Mouse (Mus musculus): ENCODE data around the gene Mindy3.

Mindy3 gene

DNA sequence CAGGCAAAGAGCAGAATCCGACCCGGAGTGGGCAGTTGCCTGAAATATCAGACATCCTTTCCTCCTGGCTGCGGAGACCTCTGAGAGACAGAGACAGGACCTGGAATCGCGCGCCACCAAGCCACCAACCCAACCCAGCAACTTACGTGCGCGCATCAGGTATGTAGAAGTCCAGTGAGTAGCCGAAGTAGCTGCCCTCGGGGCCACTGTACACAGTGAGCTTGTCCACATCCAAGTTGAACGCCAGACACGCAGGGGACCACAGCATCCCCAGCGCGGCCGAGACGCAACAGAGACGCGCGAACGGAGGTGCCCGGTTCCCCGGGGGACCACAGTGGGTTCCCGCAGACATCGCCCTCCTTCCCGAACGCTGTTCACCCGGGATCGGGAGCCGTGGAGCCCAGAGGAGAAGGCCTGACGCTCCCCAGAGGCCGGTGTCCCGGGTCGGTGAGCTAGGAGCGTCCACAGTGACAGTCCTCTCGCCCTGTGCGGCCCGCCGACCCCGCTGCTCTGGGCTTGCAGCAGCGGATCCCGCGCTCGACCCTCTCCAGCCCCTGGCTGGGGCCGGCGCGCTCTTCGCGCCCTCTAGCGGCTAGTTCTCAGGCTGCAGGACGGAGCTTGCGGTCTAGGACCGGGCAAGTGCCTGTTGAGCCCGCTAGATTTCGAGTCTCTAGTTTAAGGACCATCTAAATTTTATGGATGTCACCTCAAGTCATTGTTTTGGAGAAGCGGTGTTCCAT, 117.7 kb downstream of the Mindy3 start, which contains the start of gene Itga8:
Gene Itga8 (minus strand): TSS at position 492 of the 740 bp plus-strand sequence.
- DNase-seq (ENCODE audit: low read depth, low spot score), result peak; percentile 81

DNA sequence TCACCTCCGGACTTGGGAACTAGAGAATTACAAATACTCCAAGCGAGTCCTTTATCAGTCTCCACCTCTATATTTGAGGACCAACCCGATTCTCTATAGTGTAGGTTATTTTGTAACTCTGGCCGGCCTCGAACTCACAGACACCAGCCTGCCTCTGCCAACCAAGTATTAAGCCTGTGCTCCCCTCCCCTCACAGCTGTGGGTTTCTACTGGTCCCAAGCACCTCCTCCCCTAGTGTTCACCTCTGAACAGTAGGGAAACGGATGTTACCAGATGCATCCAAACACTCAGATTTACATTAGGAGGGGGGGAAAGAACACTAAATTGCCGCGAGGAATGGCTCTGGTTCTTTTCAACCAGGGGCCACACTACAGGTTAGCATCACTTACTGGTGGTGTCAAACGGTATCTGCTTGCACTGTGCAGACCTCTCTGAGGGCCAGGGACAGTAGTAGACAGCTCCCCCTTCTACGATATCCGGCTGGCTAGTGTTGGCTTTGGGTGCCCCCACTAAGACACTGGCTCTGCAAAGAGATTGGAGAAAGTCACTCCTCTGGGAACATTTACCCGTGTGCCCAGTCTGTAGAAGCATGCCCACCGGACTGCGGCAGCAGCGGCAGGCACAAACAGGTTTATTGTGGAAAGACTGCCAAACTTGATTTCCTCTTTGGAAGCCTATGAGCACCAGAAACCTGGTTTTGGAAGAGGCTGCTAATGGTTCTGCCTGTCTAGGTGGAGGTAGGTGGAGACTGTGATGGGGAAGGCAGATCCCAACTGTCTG, 118.6 kb downstream of the Mindy3 start:
- no peak for DNase-seq (ENCODE audit: low read depth, low spot score)

DNA sequence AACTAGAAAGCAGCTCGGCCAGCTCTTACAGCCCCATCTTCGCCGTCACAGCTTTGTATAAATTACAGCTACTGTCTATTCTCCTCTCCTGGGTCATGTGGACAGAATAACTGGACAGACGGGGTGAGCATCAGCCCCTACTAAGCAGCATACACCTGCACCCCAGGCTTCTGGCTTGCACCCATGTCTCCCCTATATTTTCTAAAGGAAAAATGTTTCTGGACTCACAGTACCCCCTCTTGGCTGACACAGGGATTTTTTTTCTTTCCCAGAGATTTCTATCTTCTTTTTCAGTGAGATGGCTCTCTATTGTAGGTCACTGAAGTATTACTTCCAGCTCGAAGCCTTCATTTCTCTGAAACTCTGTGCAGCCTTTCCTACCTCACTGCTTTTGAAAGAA, 122.0 kb downstream of the Mindy3 start:
- DNase-seq (ENCODE audit: low read depth, low spot score), result no peak
